Mouse (Mus musculus): Measurements from ENCODE around the gene Tns1.

DNA sequence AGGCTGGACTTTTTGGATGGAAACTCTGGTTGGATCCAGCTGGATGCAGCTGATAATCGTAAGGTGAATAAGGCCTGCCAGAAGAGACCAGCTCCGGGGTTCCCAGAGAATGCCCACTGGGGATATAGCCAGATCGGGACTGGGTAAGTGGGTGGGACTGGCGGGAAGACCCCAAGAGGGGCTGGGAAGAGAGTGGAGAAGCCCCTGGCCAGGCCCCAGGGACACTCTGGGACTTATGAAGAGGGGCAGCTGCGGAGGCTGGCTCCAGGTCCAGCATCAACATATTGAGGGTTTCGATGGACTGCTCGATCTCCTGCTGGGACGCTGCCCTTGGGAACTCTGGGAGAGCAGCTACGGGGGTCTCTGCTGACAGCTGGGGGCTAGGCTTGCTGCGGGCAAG is 171.7 kb downstream of the Tns1 start:
- TF ChIP-seq CTCF (IDR thresholded peaks at IDR 0.05; ENCODE audit: low read depth, low read length) (no peak), POLR2A (IDR thresholded peaks at IDR 0.05; ENCODE audit: borderline replicate concordance, low read depth, low read length) (no peak)

All from bone marrow macrophage, adult 2 months (primary cell).